Mouse (Mus musculus) liver, adult 2 months (tissue): Measurements from ENCODE around the gene Hhat.

Source experiments
- CTCF ChIP-seq: fragments of 200-500 bp; IDR thresholded peaks from 2 replicates; pipeline ENCODE4 v1.5.1; 2011; ENCODE audit warnings: low read depth, low read length, control low read depth
- POLR2A ChIP-seq: fragments of 200-500 bp; IDR thresholded peaks from 2 replicates; pipeline ENCODE4 v1.6.1; 2011; ENCODE audit warnings: low read length, control low read depth; ENCODE audit not compliant: insufficient read depth; ENCODE audit errors: extremely low read depth

GRCm38 (mm10) chr1:192536440-192536839 is 234.6 kb downstream of the Hhat start:
- TF ChIP-seq POLR2A = no peak
- no peak for TF ChIP-seq CTCF
